Mouse (Mus musculus): ENCODE measurements around the gene Shisa2. TPM values are rescaled to one million over a fixed set of nuclear protein-coding genes. Genes with fewer than 3 reads are reported as not detected.

Shisa2 gene
- under 1 TPM in 1 of 2 experiments, not detected in 1; 0.07 TPM for polyA plus RNA-seq (2017; shearing (Covaris generic))

DNA sequence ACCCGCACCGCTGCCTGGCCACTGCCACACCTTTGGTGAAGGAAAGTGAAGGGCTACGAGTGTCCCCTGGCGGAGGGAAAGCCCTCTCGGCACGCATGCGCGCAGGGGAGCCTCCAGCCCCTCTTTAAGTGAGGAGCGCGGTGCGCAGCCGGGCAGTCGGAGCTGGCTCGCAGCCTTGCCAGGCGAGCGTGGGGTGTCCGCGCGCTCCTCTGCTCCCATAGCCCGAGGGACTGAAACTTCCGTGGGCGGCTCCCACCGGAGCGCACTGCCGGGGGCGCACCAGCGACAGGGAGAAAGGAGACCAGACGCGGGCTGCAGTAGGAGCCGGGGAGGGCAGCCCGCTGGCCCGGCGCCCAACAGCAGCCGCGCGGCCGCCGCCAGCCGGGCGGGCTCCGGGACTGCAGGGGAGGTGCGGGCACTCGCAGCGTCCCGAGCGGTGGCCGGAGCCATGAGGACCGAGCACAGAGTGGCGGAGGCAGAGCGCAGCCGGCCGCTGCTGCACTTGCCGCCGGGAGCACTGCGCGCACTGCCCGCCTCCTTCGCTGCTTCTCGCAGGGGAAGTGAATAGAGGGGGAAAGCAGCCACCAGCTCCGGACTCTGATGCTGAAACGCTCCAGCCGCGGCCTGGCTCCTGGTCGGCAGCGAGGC is at the start of gene Shisa2:
Gene Shisa2 (plus strand): TSS at position 151 of the 648 bp plus-strand sequence.

DNA sequence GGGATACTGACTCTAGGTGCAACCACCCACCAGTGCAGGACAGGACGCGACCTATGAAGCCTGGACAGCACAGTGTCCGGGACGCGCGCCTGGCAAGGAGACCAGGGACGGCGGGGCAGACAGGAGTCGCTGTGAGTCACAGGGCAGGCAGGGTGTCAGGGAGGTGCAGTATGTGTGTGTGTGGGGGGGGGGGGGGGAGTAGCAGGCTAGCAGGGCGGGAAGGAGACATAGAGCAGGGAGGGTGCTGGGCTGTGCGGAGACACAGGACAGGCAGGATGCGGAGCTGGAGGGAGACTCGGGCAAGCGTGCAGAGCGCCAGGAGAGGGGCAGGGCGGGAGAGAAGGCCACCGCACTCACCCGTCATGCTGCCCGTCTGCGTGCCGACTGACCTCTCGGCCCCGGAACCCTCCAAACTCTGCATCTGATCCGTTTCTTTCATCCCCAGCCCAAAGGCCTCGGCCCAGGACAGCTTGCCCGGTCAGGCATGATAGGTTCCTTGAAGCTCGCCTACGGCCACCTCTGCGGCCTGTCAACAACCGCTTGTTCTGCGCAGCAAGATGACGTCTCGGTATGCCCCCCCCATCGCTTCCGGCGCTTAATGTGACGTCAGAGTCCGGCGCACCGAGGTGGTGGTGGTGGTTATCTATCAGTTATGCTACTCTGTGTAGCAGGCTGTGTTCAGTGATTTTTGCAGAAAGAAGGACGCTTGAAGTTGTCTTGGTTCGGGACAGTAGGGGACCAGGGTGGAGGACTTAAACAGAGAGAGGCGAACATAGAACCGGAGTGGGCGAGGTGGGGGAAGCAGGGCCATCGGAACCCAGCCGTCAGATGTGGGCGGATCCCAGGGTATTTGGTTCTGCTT is 27.5 kb upstream of the Shisa2 start, which contains the start of gene Cdadc1:
Gene Cdadc1 (minus strand): TSS at position 562 of the 862 bp plus-strand sequence.

Other genes starting within 250 kb of the Shisa2 start
- 10 to 100 TPM; 26.8 to 27.6 TPM for gene Phf11c, start 229.9 kb upstream of the Shisa2 start, polyA plus RNA-seq (2017; shearing (Covaris generic))
- 10 to 100 TPM; 19.4 to 21.0 TPM for gene Setdb2, start 184.4 kb upstream of the Shisa2 start, polyA plus RNA-seq (2017; shearing (Covaris generic))
- gene Cab39l, start 184.3 kb upstream of the Shisa2 start, polyA plus RNA-seq (2017; shearing (Covaris generic)): 10 to 100 TPM; 51.1 to 54.9 TPM
- gene Cdadc1, start 27.3 kb upstream of the Shisa2 start, polyA plus RNA-seq (2017; shearing (Covaris generic)): 10 to 100 TPM; 31.3 to 33.9 TPM

Measured in activated CD4-positive, CD25-positive, alpha-beta regulatory T cell (primary cell).